Mouse (Mus musculus): ENCODE results near the gene Itpr1. TPM values are rescaled to one million over a fixed set of nuclear protein-coding genes. Genes with fewer than 3 reads are reported as not detected.
"Not testable (repeated sequence)": the region's sequence is repeated elsewhere in the genome, so short reads cannot be mapped to it uniquely, and the experiment has no call there.

The Itpr1 gene
- total RNA-seq, 4 experiments from 2014 or later, result 444 to 572 (median 514) TPM

DNA sequence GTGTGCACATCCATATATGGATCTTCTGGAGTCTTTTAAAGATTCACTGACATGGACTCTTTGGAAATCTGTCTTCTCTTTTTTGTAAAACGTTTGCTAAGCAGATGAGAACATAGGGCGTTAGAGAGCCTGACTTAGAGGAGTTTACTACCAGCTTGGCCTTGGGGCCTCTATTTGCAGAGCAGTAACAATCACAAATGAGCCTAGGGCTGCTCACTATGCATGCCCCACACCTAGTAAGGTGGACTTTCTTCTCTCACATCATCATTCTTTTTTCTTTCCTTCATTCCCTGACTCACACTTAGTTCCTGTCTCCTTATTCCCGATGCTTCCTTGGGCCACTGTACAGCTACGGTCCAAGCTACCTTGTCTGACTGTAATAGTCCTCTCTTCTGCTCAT, 325.5 kb downstream of the Itpr1 start:
- DNase-seq (ENCODE audit: low spot score in 2 of 2), result no peak

DNA sequence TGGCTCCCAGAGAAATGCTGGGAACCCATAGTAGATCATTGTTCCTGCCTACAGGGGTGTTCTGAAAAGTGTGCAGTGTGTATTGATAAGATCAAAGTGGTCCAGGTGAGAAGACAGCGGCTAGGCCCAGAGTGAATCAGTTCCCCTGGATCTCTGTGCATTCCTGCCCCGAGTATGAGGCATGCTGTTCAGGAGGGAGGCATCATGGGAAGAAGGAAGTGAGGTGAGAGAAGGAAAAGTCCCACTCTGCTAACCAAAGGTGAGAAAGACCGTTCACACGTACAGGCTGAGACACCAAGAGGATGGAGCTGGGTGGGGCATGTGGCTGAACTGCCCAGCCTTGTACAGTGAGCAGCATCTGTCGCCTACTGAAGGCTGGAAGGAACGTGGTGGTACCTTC, 327.5 kb downstream of the Itpr1 start:
- no peak for DNase-seq (ENCODE audit: low spot score in 2 of 2)

DNA sequence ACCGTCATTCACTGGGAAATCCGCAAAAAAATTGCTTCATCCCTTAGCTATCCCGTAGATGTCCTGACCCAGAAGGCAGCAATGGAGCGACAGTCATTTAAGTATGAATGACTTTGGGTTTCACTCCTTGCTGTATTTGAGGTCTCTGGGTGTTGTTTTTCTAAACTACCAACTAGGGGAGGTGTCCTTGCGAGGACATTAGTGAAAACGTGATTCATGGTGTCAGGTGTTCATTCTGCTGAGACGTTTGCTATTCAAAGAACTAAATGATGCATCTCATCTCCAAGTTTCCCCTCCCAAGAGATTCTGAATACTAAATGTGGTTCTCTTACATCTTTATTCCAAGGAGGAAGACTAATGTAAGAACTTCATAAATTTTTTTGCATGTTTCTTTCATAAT, 332.0 kb downstream of the Itpr1 start:
- no peak for DNase-seq (ENCODE audit: low spot score in 2 of 2)

GRCm38 (mm10) chr6:108545464-108545863, 332.6 kb downstream of the Itpr1 start:
- no peak for DNase-seq (ENCODE audit: low spot score in 2 of 2)

GRCm38 (mm10) chr6:108548413-108548812, 335.5 kb downstream of the Itpr1 start:
- no peak for DNase-seq (ENCODE audit: low spot score in 2 of 2)

GRCm38 (mm10) chr6:108549495-108549935, 336.6 kb downstream of the Itpr1 start:
- no peak for DNase-seq (ENCODE audit: low spot score in 2 of 2)

DNA sequence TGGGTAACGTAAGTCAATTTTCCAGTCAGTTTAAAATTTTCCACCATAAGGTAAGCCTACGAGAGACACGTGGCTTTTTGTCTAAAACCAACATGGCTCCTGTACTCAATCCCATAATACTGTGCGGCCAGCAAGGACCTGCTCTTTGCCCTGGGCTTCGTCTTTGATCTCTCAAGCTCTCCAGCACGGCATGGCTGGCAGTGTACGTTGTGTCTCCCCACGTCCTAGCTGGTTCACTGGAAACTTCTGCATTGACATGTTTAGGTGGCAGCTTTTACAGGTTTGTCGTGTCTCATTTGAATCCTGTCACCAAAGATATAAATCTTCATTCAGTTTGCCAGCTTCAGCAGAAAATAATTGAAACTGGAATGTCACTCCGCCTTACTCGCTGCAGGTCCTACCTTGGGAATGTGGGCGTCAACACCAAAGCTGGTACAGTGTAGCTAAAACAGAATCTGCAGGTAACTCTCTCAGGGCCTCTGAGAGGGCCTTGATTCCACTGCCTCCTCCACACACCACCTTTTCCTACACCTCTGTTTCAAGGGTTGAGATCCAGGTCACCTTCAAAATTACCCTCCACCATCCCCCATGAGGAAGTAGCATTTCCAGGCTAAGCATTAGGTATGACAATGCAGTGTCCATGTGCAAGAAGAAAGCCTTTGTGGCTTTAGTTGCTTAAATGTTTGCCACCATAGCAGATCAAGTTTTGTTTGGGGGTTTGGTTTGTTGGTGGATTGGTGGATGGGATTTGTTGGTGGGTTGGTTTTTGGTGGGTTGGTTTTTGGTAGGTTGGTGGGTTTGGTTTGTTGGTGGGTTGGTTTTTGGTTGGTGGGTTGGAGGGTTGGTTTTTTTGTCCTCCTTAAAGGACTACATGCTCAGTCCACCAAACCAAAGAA, 339.1 kb downstream of the Itpr1 start:
- DNase-seq (ENCODE audit: low spot score in 2 of 2), result no peak

- DNase-seq (ENCODE audit: low spot score in 2 of 2), result no peak
These were observed 340.1 kb downstream of the Itpr1 start for GRCm38 (mm10) chr6:108553013-108553412.

DNA sequence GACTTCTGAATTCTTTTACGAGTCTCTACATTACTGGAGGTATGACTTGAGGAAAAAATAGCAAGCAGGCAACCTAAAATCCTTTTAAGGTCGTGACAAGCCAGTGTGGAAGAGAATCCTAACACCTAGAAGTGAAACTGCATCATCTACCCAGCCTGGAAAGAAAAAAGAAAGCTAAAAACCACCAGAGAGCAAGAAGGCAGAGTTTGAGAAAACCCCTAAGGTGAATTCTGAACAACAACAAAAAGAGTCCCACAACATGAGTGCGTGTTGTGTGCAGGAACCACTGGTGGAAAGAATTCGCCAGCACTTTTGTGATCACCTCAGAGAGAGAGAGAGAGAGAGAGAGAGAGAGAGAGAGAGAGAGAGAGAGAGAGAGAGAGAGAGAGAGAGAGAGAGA, 340.6 kb downstream of the Itpr1 start:
- no peak for DNase-seq (ENCODE audit: low spot score in 2 of 2)

GRCm38 (mm10) chr6:108554389-108554788, 341.5 kb downstream of the Itpr1 start:
- peak in 1 of 2 experiments; percentile 74 for DNase-seq (ENCODE audit: low spot score in 2 of 2)

DNA sequence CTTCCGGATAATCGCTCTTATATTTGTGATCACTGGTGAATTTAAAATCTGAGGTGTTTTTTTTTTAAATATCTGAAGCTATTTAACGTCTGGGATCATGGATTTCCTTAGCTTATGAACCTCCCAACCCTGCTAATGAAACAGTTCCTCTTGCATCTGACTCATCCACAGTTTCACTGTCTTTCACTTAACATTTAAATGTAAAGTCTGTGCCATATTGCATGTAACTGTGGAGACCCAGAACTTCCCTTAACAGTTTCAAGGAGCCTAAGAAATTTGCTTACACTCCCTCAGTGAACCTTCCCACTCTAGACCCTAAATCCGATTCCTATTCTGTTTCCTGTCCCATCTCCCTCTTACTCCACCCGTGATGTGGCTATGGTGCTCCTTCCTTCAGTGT, 342.0 kb downstream of the Itpr1 start:
- DNase-seq (ENCODE audit: low spot score in 2 of 2), result no peak

- DNase-seq (ENCODE audit: low spot score in 2 of 2), result no peak
These were observed 344.9 kb downstream of the Itpr1 start for GRCm38 (mm10) chr6:108557576-108558322.

GRCm38 (mm10) chr6:108559226-108559625, 346.3 kb downstream of the Itpr1 start:
- DNase-seq (ENCODE audit: low spot score in 2 of 2), result not testable (repeated sequence)

GRCm38 (mm10) chr6:108562971-108563370, 350.1 kb downstream of the Itpr1 start:
- DNase-seq (ENCODE audit: low spot score in 2 of 2), result no peak

GRCm38 (mm10) chr6:108565447-108565846, 352.6 kb downstream of the Itpr1 start:
- DNase-seq (ENCODE audit: low spot score in 2 of 2), result not testable (repeated sequence)

DNA sequence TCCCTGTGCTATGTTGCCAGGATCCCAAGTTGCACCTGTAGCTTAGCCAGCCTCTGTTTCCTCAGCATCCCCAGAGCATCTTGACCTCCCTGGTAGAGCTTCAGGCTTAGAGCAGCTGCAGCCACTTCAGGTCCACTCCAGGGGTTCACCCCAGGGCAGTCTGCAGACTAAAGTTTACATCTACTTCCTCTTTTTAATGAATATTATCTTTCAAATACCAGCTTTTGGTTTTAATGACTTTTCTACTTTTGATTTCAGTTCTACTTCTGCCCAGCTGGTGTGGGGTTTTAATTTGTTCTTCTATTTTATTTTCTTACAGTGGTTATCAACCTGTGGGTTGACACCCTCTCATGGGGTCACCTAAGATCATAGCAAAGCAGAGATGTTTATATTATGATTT, 353.7 kb downstream of the Itpr1 start:
- no peak for DNase-seq (ENCODE audit: low spot score in 2 of 2)

DNA sequence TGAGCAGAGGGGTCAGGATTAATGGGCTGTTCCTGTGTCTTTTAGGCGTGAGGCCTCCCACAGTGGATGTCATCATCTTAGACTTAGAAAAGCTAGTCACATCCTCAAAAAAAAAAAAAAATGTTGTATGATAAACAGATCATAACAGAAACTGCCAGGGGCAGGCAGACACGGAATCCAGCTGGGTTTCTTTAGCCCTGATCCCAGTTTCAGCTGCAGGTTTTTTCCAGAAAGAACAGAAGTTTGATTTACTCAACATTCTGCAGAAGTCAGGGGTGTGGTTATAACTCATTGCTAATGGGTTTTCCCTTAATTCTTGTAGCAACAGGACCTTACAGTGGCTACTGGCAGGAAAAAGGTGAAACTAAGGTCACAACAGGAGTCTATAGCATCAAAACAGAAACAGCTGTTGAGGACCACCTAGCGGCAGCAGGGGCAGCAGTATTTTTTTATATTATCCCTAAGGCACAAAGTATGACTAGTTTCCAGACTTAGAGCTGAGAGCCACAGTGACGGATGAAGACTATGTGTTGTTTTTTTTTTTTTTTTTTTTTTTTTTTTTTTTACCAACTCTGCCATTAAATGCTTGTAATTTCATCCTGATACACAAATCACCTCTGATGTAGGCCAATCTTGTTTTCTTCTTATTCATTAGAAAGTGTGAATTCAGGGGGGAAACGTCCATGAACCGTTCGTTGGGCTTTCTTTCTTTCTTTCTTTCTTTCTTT, 356.7 kb downstream of the Itpr1 start:
- DNase-seq (ENCODE audit: low spot score in 2 of 2), result no peak

DNA sequence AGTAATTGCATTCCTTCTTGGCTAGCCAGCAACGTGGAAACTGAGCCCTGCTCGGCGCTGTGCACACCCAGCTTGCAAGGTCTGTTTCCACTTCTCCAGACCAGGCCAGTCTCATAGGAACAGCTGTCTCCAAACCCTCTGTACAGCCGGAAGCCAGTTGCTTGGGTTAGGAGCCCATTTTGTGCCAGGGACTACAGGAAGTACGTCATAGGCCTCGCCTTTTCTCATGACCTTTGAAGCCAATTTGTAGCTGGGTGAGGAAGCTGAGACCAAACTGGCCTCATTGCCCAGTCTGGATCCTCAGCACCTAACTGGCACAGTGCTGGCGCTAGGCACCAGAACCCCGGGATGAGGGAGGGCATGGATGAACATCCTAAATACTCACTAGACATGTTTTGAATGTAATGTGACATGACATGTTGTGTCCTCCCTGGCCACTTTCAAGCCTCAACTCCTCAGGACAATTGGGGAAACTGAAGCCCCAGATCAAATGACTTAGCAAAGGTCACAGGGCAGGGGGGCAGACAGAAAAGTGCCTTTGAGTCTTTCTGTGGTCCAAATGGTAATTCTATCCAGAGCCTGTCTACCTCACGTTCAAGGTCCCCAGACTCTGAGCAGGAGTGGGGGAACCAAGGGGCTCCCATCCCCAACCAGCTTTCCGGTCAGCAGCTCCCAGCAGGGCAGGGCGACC, 357.6 kb downstream of the Itpr1 start:
- no peak for DNase-seq (ENCODE audit: low spot score in 2 of 2)

DNA sequence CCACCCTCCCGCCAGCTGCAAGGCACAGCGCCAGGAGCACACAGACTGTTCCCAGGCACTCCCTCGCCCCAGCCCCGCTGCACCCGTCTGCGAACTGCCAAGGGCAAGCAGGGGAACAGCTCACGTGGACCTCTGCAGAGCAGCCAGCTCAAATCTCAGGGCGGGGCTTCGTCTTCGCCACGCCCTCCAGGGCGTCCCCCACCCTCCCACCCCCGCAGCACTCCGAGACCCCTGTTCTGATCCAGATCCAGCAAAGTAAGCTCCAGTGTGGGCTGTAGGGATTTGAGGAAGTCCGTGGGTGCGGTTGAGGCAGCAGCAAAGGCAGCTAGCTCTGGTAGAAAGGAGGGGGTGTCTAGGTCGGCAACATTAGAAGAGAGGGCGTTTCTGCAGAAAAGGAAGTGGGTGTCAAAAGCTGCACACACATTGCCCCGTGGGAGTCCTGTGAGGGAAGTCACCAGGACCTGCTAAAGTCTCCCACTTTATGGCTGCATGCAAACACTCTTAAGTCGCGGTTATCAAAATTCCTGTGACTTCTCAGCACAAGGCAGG, 358.2 kb downstream of the Itpr1 start:
- peak; percentile 59 to 78 for DNase-seq (ENCODE audit: low spot score in 2 of 2)

DNA sequence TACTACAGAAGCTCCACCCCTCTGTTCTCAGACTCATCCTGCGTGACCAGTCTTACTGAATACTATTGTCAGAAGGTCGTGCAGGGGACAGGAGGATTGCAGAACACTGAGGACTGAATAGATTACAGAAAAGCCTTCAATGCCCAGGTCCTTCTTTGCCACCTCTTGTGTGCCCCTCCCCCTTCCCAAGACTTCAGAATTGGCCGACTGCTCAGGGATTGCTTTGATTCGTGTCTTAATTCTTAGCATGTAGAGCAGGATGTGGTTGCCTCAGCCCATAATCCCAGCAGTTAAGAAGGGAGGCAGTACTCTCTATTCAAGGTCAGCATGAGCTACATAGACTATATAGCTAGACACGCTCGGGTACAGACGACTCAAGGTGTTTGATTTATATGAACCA, 359.8 kb downstream of the Itpr1 start:
- DNase-seq (ENCODE audit: low spot score in 2 of 2), result no peak

- no peak for DNase-seq (ENCODE audit: low spot score in 2 of 2)
These were observed 364.2 kb downstream of the Itpr1 start for GRCm38 (mm10) chr6:108577056-108577455.

Measured in left cerebral cortex, adult 8-10 months (tissue).